Mouse (Mus musculus): ENCODE data around the gene Tnrc6a.

- TF ChIP-seq EP300 (IDR thresholded peaks at IDR 0.05; ENCODE audit: low read depth in 1 of 2, low read length in 2 of 2), result no peak
- no peak for TF ChIP-seq CTCF (IDR thresholded peaks at IDR 0.05 in 2 of 3, conservative IDR thresholded peaks at IDR 0.05 in 1 of 3; ENCODE audit: control insufficient read depth in 1 of 3, insufficient read depth in 1 of 3, low read depth in 2 of 3, low read length in 3 of 3, poor library complexity in 1 of 3, severe bottlenecking in 1 of 3)
- no peak for TF ChIP-seq USF2 (IDR thresholded peaks at IDR 0.05; ENCODE audit: borderline replicate concordance in 1 of 2, insufficient read depth in 1 of 2, low read depth in 1 of 2, low read length in 2 of 2)
- TF ChIP-seq GATA1 (IDR thresholded peaks at IDR 0.05; ENCODE audit: low read depth, low read length), result no peak
- TF ChIP-seq POLR2AphosphoS2 (IDR thresholded peaks at IDR 0.05; ENCODE audit: low read length), result no peak
Measured at GRCm38 (mm10) chr7:123225159-123225558, 101.5 kb downstream of the Tnrc6a start.

Measured in MEL (cell line).